Mouse (Mus musculus) thymus, postnatal 4 days (tissue): Measurements from ENCODE around the gene Rap2a.
A peak's percentile ranks its signal among the peaks of the same experiment; 100 is the strongest.

ENCODE experiments used
- DNase-seq: peaks from one replicate; pipeline ENCODE4 v3.0.0; 2021

Gene Rap2a

DNA sequence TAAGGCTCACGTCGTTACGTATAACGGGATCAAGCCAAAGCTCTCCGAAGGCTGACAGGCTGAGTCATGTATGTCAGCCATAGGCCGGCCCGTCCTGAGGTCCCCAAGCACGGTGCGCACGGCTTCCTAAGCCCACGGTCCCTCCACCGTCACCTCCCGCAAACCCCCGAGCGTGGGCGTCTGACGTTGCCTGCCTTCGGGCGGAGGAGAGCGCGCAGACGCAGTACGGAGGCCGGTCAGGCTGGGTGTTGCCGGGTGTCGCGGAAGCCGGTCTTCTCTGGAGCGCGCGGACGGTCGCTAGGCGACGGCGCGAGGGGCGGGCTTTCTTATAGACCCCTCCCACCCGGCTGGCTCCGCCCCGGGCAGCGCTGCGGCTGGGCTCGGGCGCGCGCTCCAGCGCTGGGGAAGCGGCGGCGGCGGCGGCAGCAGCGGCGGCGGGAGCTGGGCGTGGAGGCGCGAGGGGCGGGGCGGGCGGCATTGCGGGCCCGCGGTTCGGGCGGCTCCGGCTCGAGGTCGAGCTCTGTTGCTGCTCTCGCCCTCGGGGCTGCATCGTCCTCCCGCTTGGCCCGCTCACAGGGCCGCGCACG is at the start of gene Rap2a:
Gene Rap2a, plus strand, starts transcription at position 463 of the 587 bp plus-strand sequence.
- peak; percentile 96 for DNase-seq

DNA sequence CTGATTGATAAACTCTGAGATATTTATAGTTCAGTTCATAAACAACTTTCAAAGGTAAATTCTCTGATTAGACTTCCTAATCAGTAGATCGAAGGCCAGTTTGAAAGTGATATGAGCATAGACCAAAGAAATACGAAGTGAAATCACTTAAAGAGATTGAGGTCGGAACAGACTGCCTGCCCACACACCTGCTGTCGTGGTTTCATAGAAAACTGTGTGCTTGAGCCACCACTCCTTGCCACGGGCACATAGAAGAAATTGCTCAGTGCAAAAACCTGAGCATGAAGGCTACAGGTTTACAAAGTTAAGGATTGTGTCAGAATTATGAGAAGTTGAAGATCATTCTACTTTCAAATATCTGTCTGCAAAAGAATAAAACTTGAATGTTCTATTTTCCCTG is 49.7 kb upstream of the Rap2a start:
- DNase-seq, result no peak

DNA sequence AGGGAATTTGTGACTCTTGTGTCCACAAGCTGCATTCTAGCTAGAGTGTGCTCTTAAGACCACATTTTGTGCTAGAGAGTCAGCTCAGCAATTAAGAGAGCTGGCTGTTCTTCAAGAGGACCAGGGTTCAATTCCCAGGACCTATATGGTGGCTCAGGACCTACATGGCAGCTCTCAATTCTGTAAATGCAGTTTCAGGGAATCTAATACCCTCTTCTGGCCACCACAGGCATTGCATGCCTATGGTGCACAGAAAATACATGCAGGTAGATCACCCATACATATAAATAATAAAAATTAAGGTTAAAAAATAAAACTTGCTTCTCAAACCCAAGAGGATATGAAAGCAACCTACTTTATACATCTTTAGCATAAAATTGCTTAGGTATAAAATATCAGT is 45.5 kb upstream of the Rap2a start:
- peak; percentile 48 for DNase-seq

DNA sequence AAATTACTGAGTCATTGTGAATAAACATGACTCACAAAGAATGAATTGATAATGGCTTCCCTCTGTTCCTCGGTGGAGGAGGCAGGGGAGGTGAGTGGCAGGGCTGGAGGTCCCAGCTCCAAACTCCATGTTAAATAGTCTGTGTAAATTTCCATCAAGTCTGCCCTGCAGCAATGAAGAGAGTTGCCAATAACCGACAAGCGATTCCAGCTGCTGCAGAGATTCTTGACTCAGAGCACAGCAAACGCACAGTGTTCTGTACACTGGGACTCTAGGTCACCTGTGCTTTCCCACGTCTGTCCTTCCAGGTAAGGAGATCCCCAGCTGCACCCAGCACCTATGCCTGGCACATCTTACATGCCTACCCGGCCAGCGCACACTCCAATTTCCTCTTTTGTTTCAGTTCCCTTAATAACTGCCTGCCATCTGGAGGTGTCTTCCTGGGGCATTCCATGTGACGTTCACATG is 44.3 kb upstream of the Rap2a start:
- no peak for DNase-seq

DNA sequence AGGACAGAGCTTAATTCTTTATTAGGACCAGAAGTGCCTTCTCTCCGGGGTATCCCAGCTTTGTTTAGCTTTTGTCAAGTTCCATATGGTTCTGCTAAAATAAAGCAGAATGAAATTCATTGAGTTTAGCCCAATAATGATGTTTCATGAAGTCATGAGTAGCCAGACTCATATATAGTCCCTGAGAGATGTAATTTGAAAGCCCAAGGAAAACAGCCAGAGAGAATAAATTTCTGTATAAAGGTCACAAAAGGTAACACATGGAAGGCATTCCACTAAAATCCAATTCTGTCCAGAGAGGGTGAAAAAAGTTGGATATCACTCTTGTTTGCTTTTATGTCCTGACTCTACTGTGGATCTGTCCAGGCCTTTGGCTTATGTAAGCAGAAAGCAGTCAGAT is 43.4 kb upstream of the Rap2a start:
- DNase-seq, result no peak

DNA sequence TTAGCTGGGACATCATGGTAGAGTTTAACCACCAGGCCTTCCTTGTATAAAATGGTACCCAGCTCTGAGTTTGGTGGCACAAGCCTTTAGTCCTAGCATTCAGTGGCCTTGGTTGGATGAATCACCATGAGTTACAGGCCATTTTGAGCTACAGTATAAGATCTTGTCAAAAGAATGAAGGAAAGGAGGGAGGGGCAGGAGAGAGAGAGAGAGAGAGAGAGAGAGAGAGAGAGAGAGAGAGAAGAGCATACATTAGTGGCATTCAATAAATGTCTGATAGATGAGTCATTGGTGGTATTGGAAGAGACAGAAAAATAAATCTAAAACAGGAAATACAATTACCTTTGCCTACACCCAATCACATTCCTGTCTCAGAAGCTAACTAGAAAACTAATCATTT is 37.5 kb upstream of the Rap2a start:
- no peak for DNase-seq

DNA sequence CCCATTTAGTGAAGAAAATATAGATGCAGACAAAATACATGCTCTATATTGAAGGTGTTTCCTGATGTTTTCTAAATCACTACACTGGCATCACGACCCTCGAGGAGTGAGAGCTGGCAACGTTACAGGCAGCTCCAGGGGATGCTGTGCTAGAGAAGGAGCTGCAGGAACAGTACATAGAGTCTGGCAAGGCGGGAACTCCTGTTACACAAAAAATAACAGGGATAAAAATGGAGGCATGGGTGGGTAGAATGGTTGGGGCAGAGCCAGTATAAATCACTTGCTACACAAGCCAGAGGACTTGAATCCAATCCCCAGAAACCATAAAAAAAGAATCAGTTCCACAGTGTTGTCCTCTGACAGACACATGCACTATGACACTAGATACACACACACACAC is 37.0 kb upstream of the Rap2a start:
- no peak for DNase-seq

DNA sequence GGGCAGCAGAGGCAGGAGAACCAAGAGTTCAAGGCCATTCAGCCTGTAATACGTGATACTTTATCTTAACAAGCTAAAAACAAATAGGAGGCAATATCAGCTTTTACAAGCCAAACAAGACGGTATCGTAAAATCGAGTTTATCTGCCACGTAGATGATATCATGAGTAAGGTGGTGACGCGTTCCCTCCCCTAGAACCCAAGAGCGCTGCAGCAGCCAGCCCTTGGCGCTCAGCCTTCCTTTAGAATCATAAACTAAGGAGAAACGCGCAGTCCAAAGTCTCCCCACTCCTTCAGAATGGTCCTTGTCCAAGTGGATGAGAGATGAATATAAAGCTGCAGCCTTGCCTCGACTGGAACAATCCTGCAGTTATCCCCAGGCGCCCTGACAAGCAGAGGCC is 36.4 kb upstream of the Rap2a start:
- DNase-seq, result no peak

DNA sequence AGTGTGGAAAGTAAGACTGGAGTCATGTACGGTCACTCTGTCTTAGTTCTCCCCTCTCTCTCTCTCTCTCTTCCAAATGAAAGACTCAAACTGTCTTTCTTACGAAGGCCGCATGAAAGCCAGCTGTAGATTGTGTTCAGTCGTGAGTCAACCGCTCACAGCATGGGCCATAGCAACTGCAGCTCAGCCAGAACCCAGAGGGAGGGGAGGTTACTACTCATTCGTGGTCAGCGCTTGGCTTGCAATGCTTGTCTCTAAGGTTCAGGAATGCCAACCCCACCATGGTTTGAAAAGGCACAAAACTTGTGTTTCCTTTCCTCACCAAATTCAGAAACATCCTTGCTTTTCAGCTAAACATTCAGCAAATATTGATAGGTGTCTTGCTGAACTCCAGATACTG is 24.0 kb upstream of the Rap2a start:
- DNase-seq, result no peak

DNA sequence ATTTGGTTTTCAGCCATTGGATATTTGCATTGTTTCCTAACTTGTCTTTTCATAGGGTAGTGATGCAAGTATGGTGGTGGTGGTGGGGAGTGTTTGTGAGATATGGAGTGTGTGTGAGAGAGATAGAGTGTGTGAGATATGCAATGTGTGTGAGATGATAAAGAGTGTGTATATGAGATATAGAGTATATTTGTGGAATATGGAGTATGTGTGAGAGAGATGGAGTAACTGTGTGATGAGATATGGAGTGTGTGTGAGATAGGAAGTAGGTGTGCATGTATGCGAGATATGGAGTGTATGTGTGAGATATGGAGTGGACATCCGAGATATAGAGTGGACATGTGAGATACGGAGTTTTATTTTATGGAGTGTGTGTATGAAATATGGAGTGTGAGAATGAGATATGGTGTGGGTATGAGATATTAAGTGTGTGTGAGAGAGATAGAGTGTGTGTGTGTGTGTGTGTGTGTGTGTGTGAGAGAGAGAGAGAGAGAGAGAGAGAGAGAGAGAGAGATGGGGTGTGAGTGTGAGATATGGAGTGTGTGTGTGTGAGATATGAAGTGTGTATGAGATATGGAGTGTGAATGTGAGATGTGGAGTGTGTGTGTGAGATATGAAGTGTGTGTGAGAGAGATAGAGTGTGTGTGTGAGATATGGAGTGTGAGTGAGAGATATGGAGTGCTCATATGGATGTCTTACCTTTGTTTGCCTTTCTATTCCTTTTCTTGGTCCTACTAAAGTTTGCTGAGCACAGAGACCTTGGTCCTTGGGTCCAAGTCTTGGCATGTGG is 14.1 kb upstream of the Rap2a start:
- no peak for DNase-seq

DNA sequence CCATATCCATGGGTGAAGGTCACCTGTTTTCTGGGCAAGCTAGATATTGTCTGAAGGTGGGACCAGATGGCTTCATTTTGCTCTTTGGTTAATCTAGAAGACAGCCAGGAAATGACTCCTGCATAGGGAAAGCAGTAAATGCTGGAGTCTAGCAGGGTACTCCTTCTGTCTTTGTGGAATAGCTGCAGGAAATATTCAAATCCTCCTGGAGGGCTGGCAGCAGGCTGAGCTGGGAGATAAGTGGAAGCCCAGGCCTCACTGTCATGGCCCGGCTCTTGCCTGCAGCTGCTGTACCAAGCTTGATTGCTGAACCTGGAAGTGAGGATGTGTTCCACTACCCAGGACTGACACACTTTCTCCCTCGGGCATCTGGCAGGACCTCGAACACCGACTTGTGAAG is 11.4 kb upstream of the Rap2a start:
- no peak for DNase-seq

DNA sequence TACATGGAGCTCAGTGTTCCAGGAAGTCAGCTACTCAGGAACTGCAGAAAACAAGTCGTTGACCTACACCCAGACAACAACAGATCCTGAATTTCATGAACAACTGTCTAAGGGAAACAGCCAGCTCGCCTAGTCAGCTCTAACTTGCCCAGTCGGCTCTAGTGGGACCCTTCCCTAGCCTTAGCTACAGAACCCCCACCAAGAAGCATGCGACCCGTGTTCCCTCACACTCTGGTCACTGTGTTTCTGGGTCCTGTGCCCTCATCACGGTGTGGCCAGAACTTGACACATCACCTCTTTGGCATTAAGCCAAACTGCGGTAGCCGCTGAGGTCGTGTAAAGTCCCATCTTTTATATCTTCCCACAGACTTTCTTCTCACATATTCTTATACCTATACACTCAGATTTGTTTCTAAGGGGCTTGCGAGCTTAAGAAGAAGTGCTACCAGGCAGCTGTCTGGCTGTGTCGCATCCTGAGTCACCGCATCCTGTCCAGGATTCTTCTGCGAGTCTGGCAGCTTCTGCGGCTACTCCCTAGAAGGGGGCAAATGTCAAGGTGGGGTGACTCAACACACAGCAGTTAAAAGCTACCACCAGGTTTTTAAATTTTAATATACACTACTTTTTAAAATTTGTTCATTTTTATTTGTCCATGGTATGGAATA is 9.0 kb upstream of the Rap2a start:
- no peak for DNase-seq

DNA sequence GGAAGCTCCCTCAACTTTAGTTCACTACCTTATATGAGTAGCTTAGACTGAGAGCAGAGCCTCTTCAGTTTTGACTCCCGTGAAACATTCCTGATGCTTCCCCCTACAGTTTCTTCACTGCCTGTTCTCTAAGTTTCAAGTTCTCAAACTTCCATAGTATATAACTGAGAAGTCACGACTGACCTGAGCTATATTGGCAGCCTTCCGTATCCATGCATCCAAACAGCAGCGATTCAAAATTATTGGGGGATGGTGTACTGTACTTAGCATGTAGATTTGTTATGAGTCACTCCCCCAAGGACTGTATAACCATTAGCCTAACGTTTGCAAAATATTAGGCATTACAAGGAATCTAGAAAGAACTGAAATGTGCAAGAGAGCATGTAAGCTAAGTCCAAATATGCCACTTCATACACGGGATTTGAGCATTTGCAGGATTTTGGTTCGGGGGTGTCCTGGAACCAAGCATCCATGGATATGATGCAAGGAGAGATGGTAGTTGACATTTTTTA is 2.0 kb upstream of the Rap2a start:
- no peak for DNase-seq

DNA sequence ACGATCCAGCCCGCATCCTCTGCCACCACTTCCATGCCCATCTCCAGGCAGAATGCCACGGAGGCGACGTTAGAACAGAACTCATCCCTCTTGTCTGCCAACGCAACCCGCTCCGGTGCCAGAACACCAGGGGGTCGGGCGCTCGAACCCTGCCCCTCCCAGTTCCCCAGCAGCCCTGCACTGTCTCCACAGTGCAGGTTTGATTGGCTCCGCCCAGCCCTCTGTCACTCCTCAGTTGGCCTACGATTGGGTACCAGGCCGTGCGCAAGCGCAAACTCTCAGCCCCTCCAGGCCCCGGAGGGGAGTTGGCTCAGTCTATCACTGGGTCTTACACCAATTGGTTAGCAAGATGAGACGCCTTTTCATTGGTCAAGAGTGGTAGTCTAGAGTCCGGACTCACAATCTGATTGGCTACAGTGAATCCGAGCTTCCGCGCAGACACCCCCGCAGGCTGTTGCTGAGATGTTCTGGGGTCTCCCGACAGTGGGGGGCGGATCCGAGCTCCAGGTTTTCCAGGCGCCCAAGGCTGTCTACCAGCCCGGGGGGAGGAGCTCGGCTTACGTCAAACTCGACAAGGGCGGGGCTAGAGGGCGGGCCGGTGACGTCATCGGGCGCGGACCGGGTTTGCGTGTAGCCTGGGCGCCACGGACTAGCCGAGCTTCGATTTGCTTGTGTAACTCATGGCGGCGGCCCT is 809 bp upstream of the Rap2a start:
- peak; percentile 99 for DNase-seq

DNA sequence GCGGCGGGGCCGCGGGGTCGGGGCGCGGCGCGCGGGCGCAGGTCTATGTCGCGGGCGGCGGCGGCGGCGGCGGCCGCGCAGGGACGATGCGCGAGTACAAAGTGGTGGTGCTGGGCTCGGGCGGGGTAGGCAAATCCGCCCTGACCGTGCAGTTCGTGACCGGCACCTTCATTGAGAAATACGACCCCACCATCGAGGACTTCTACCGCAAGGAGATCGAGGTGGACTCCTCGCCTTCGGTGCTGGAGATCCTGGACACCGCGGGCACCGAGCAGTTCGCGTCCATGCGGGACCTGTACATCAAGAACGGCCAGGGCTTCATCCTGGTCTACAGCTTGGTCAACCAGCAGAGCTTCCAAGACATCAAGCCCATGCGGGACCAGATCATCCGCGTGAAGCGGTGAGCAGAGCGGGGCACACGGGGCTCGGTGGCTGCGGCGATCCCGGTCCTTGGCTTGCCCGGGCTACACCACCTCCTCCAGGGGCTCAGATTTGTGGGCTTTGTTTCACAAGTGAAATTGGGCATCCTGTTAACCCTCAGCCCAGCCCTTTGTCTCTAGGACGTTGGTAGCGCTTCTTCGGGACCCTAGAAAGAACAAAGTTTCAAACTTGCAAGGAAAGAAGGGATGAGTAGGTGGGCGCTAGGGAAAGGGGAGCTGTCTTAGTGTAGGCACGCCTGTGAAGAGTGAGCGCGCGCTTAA is 547 bp downstream of the Rap2a start:
- DNase-seq, result peak; percentile 55

DNA sequence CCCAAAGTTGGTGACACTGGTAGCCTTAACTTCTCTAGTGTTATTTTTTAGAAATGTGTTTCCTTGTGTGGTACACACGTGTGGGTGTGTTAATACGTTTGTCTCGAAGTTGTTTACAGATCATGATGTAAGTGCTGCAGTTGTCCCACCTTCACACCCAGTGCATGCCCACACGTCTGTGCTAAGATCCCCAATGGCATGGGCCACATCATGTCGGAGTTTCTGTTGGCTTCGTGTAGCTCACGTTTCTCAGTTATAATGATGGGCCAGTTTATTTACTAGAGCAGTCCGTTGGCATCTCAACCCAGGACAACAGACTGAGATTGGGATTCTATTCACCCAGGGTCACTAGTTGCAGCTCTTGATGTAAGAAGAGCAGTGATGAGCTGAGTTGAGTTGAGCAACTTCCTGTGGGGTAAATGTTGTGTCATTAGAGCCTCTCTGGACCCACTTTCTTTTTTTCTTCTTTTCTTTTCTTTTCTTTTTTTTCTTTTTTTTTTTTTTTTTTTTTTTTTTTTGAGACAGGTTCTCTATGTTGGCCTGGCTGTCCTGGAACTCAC is 2.2 kb downstream of the Rap2a start:
- no peak for DNase-seq

DNA sequence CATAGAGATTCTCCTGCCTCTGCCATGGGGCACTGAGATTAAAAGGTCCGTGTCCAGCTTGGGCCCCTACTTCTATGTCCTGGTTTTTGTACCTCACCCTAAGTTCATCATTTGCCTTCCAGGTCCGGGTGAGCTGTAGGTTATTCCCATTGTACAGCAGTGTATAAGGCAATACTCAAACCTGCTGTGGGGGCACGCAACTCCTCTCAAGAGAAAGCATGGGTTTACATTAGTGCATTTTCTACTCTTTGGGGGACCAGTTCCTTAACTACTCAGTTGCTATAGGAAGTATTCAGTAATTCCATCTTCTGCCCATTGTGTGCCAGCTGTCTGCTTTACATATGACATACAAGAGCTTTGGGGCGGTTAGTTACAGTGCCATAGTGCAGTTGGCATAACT is 2.7 kb downstream of the Rap2a start:
- DNase-seq, result no peak

DNA sequence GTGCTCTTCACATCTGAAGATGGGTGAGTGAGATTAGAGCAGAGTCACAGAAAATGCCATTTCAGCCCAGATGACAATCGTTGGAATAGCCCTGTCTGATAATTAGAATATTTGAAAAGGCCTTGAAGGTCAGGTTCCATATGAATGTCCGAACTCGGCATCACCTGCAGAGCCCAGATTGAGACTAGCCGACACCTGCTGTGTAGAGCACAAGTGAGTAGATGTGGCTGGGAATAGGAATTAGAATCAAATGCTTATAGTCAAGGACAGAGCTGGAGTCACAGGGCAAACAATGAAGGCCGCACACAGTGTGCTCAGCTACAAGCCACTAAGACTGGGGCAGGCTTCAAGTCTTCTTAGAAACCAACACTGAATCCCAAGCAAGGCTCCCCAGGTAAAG is 6.3 kb downstream of the Rap2a start:
- no peak for DNase-seq

DNA sequence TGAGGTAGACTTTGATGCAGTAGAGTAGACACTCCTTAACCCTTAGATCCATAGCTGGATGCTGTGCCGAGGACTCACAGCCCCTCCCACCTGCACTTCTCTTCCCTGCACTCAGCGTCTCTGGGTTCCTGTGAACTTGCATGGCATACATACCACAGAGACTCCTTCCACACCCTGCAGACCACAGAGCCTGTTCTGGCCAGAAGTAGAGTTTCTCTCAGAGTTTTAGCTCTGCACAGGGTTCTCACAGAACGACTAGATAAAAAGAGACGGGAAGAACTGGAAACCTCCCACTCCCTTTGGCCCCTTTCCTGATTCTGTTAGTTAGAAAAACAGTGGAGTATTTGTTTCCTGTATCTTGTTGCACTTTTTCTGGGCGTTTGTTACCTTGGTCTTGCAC is 18.0 kb downstream of the Rap2a start:
- DNase-seq, result no peak

DNA sequence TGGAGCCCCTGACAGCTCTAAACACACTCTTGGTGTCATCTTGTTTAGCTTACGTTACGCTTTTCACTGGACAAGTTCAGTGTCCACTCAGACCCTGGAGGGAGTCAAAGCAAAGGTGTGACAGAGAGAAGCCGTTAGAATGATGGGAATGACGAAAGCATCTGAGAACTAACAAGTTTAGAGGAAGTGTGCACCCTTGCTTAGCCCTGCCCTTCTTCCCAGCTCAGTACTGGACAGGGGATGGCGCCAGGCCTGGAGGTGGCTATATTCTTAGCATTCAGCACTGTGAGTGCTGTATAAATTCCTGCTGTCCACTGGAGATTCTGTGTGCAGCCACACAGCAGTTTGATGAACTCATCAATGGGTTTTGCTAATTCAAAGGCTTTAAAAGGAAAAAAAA is 18.6 kb downstream of the Rap2a start:
- DNase-seq, result no peak

DNA sequence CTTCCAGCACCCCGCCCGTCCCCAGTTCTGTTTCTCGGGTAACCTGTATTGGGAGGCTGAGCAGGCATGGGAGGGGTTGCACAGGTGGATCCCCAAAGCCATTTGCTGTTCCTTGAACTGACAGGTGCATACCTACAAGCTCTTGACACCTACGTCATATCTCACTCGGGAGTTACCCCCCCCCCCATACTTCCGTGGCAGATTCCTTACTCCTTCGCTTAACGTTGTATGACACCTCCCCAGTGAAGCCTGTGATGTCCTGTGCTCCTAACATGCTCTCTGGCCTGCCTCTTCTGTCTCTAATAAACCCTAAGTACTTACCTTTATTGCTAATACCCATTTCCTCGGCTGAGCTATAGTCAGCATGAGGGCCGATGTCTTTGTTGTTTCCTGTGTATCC is 20.9 kb downstream of the Rap2a start:
- no peak for DNase-seq

DNA sequence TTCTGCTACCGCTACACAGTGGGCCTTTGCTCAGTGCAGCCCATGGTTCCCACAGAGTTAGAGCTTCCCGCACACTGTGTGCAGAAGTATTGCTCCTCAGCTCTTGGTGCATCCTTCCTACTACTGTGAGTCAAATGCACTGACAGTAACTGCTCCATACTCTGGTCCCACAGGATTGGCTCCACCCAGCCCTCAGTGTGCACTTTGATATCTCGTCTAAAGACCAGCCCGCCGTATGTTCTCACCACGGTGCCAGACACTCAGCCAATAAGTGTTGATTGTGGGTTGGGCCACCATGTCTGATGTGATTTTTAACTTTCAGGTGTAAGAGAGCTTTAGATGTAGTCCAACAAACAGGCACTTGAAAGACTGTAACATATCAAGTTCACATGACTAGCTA is 21.4 kb downstream of the Rap2a start:
- DNase-seq, result no peak
